ENCODE assay signal across 9 mouse cellular contexts in genomic region chr2:14543355-14543754, GRCm38 (mm10). TPM values are rescaled to one million over a fixed set of nuclear protein-coding genes. Genes with fewer than 3 reads are reported as not detected.
DNase-seq lines count a peak whose midpoint lies in the region; ATAC-seq lines count a peak whose summit lies in the region.
"Had no signal": no experiment of that assay in that cellular context is flagged by ENCODE, and none has a peak within 500 bp of the region (broad histone marks: within the 10 kb centered on the region; RNA-seq: fewer than 3 reads in every experiment).

No protein-coding gene starts in this region.

- no peak overlapping the region for H3K27ac ChIP-seq in heart, embryonic 11.5 days (ENCODE audit: low read depth, low read length)
- no peak overlapping the region for H3K27ac ChIP-seq in neural tube, embryonic 15.5 days (replicated peaks)
- H3K27ac ChIP-seq in midbrain, embryonic 16.5 days (ENCODE audit: low read length) = no peak overlapping the region
- H3K27ac ChIP-seq: macrophage had no signal

- H3K9me3 ChIP-seq in heart, embryonic 11.5 days (replicated peaks; ENCODE audit: control insufficient read depth, low read length) = no peaks in the 10 kb centered on the region
- no peaks in the 10 kb centered on the region for H3K9me3 ChIP-seq in neural tube, embryonic 15.5 days (replicated peaks)
- no peaks in the 10 kb centered on the region for H3K9me3 ChIP-seq in midbrain, embryonic 16.5 days (replicated peaks; ENCODE audit: control insufficient read depth, low read length, poor library complexity, severe bottlenecking)

- ATAC-seq in heart, embryonic 11.5 days (replicated peaks; ENCODE audit: insufficient number of reproducible peaks, low FRiP score, low TSS enrichment) = 0 out of 2 replicates have a peak, but pooled peaks have one; percentile 18
- ATAC-seq in neural tube, embryonic 15.5 days (ENCODE audit: low FRiP score) = no peak
- ATAC-seq in midbrain, embryonic 16.5 days = no peak

- no peak for DNase-seq in heart, postnatal 36 days
- peak; percentile 5 to 32 for DNase-seq in left cerebral cortex, adult 18-20 months (ENCODE audit: low spot score in 2 of 2)
- no peak for DNase-seq in left cerebral cortex, postnatal 36 days (ENCODE audit: low spot score in 2 of 2)
- DNase-seq in adrenal gland, postnatal 25 days = peak; percentile 82
- peak; percentile 72 to 83 for DNase-seq in lung, postnatal 4 days

- H3K9ac ChIP-seq in heart, embryonic 11.5 days (ENCODE audit: low read depth, low read length) = no peak overlapping the region
- no peak overlapping the region for H3K9ac ChIP-seq in neural tube, embryonic 15.5 days (replicated peaks)
- no peak overlapping the region for H3K9ac ChIP-seq in midbrain, embryonic 16.5 days (ENCODE audit: low read depth, low read length)

- no peak overlapping the region for H3K4me2 ChIP-seq in heart, embryonic 11.5 days
- no peak overlapping the region for H3K4me2 ChIP-seq in neural tube, embryonic 15.5 days
- H3K4me2 ChIP-seq in midbrain, embryonic 16.5 days (ENCODE audit: low read length) = no peak overlapping the region

- no peaks in the 10 kb centered on the region for H3K4me1 ChIP-seq in heart, embryonic 11.5 days (ENCODE audit: control insufficient read depth, insufficient read depth, low read length)
- no peaks in the 10 kb centered on the region for H3K4me1 ChIP-seq in neural tube, embryonic 15.5 days
- H3K4me1 ChIP-seq in midbrain, embryonic 16.5 days (ENCODE audit: control insufficient read depth, insufficient read depth, low read length) = no peaks in the 10 kb centered on the region

- no peaks in the 10 kb centered on the region for H3K27me3 ChIP-seq in heart, embryonic 11.5 days (ENCODE audit: control insufficient read depth, insufficient read depth, low read length)
- H3K27me3 ChIP-seq in neural tube, embryonic 15.5 days (replicated peaks) = no peaks in the 10 kb centered on the region
- no peaks in the 10 kb centered on the region for H3K27me3 ChIP-seq in midbrain, embryonic 16.5 days (ENCODE audit: control insufficient read depth, insufficient read depth, low read depth, low read length)

- intact Hi-C loops in heart, postnatal 36 days (cut with DNase I) = no loop called here
- intact Hi-C loops in left cerebral cortex, postnatal 36 days (cut with DNase I) = no loop called here

- WGBS in heart, embryonic 11.5 days (ENCODE audit: insufficient replicate concordance) = 48% methylated on average over 3 of the region's 3 CpGs
- WGBS in neural tube, embryonic 15.5 days = 73% methylated on average over 3 of the region's 3 CpGs
- 62% methylated on average over 3 of the region's 3 CpGs for WGBS in midbrain, embryonic 16.5 days

- H3K36me3 ChIP-seq in heart, embryonic 11.5 days (ENCODE audit: control insufficient read depth, insufficient read depth, low read length) = no peaks in the 10 kb centered on the region
- H3K36me3 ChIP-seq in neural tube, embryonic 15.5 days = no peaks in the 10 kb centered on the region
- H3K36me3 ChIP-seq in midbrain, embryonic 16.5 days (ENCODE audit: control insufficient read depth, insufficient read depth, low read length) = no peaks in the 10 kb centered on the region

- no peak overlapping the region for H3K4me3 ChIP-seq in heart, embryonic 11.5 days (ENCODE audit: low read depth, low read length)
- H3K4me3 ChIP-seq in neural tube, embryonic 15.5 days (replicated peaks) = no peak overlapping the region
- no peak overlapping the region for H3K4me3 ChIP-seq in midbrain, embryonic 16.5 days (ENCODE audit: low read depth, low read length)

RNA-seq across cellular contexts. Expression of gene Cacnb2, which starts 59.5 kb away (rescaled TPM):
- polyA plus RNA-seq in heart, embryonic 11.5 days (2014; fragmentation: Nextera tagmentation; extraction: Ambion mirVana) = 7.6 and 12.2 TPM in 2 replicates
- 10 to 100 TPM; 55.3 to 84.1 TPM for total RNA-seq in heart, postnatal 36 days (2021)
- total RNA-seq in left cerebral cortex, adult 18-20 months (2021) = 10 to 100 TPM; 48.3 to 49.7 TPM
- 10 to 100 TPM; 45.8 to 61.0 TPM for total RNA-seq in left cerebral cortex, postnatal 36 days (2021)
- 61.9 and 68.9 TPM in 2 replicates for total RNA-seq in adrenal gland, postnatal 25 days (2021)
- polyA plus RNA-seq in neural tube, embryonic 15.5 days (2015; fragmentation: Nextera tagmentation; extraction: Ambion mirVana) = 6.0 and 6.9 TPM in 2 replicates
- polyA plus RNA-seq in midbrain, embryonic 16.5 days (2015; fragmentation: Nextera tagmentation; extraction: Ambion mirVana) = 7.9 and 8.9 TPM in 2 replicates
- polyA plus RNA-seq: macrophage had no signal

Comparison
In these comparisons a context has a peak if more than half of its experiments do, and no peak if none do; other contexts are left out.
1. DNase-seq: peak in left cerebral cortex, adult 18-20 months (2 of 2), adrenal gland, postnatal 25 days (single experiment) and lung, postnatal 4 days (2 of 2); none in heart, postnatal 36 days (0 of 2) and left cerebral cortex, postnatal 36 days (0 of 2).